Mouse (Mus musculus): ENCODE data around the gene Gm21976. TPM values are rescaled to one million over a fixed set of nuclear protein-coding genes. Genes with fewer than 3 reads are reported as not detected.

Gm21976 gene
- polyA plus RNA-seq, 1 experiment, result not detected

DNA sequence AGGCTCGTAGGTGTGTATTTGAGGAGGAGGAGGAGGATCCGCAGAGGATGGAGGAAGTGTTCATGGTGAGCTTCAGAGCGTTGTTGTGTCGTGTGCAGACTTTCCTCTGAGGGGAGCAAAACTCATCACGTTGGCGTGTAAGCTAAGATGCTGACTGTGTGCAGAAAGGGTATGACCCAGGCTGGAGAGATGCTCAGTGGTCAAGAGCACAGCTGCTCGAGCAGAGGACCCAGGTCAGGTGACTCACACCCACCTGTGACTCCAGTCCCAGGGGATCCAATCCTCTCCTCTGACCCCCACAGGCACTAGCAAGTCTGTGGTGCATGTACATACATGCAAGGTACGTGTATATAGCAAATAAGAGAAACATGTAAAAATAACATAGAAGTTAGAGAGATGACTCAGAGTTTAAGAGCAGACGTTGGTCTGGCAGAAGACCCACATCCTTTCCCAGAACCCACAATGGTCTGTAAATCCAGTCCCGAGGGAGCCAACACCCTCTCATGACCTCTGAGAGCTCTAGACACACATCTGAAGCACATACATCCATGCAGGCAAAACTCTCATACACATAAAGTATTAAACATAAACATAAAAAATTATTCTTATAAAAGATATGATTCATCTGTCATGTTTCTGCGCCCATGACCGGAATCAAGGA lies 1.4 kb downstream of the Gm21976 start:
- Histone ChIP-seq H3K27ac (ENCODE audit: control insufficient read depth, insufficient read depth, low read depth, low read length, poor library complexity) (no peak overlapping the region), H3K4me3 (replicated peaks; ENCODE audit: control insufficient read depth, low read depth, low read length) (no peak overlapping the region), H3K4me1 (ENCODE audit: control insufficient read depth, insufficient read depth, low read length) (no peaks in the 10 kb centered on the region)
- WGBS, result 55% methylated on average over 12 of the region's 12 CpGs
- TF ChIP-seq POLR2A (IDR thresholded peaks at IDR 0.05; ENCODE audit: borderline replicate concordance, control insufficient read depth, low read depth, low read length) (no peak), CTCF (IDR thresholded peaks at IDR 0.05; ENCODE audit: control insufficient read depth, insufficient read depth, low read length) (no peak)

DNA sequence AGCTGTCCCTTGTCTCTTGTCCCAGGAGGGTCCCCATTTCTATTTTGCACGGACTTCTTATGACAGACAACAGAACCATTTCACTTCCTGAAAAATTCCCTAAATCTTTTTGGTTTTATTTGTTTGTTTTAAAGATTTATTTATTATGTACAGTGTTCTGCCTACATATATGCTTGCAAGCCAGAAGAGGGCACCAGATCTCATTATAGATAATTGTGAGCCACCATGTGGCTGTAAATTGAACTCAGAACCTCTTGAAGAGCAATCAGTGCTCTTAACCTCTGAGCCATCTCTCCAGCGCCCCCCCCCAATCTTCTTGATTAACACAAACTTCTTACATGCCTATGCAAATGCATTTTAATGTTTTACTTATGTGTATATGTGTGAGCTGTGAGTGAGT lies 11.0 kb downstream of the Gm21976 start:
- TF ChIP-seq CTCF (IDR thresholded peaks at IDR 0.05; ENCODE audit: control insufficient read depth, insufficient read depth, low read length) (no peak), POLR2A (IDR thresholded peaks at IDR 0.05; ENCODE audit: borderline replicate concordance, control insufficient read depth, low read depth, low read length) (no peak)
- 37% methylated on average over 2 of the region's 2 CpGs for WGBS
- no peak overlapping the region for H3K4me3 ChIP-seq (replicated peaks; ENCODE audit: control insufficient read depth, low read depth, low read length)
- H3K27ac ChIP-seq (ENCODE audit: control insufficient read depth, insufficient read depth, low read depth, low read length, poor library complexity), result no peak overlapping the region
- H3K4me1 ChIP-seq (ENCODE audit: control insufficient read depth, insufficient read depth, low read length), result no peaks in the 10 kb centered on the region

DNA sequence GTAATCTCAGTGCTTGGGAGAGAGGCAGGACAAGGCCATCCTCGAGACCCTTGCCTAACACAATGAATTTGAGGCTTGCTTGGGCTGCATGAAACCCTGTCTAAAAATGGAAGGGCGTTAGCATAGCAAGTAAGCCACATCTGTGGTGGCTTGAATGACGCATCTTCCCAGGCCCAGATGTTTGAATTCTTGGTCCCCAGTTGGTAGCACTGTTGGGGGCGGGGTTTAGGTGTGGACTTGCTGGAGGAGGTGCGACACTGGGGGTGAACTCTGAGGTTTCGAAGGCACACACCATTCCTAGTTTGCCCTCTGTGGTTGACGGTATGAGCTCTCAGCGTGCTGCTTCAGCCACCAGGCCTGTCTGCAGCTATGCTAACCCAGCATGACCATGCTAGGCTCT lies 12.0 kb downstream of the Gm21976 start:
- WGBS, result 81% methylated on average over 8 of the region's 8 CpGs
- Histone ChIP-seq H3K4me3 (replicated peaks; ENCODE audit: control insufficient read depth, low read depth, low read length) (no peak overlapping the region), H3K4me1 (ENCODE audit: control insufficient read depth, insufficient read depth, low read length) (no peaks in the 10 kb centered on the region), H3K27ac (ENCODE audit: control insufficient read depth, insufficient read depth, low read depth, low read length, poor library complexity) (no peak overlapping the region)
- TF ChIP-seq CTCF (IDR thresholded peaks at IDR 0.05; ENCODE audit: control insufficient read depth, insufficient read depth, low read length), result no peak
- TF ChIP-seq POLR2A (IDR thresholded peaks at IDR 0.05; ENCODE audit: borderline replicate concordance, control insufficient read depth, low read depth, low read length), result no peak

DNA sequence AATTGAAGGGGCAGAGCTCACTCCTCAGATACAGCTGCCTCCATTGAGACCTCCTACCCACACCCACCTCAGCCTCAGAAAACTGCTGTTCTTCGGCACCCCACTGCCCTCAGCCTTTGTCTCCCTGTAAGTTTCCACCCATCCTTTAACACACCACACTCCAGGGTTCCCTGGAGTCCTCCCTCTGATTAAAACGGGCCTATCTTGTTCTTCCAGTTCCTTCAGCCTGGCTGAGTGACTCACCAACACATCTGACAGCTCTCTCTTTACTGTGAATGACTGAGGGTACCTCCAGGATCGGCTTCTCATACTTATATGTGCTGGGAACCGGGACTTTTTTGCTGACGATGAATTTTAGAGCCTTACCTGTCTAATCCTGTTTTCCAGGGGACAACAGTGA lies 16.4 kb downstream of the Gm21976 start:
- Histone ChIP-seq H3K4me1 (ENCODE audit: control insufficient read depth, insufficient read depth, low read length) (no peaks in the 10 kb centered on the region), H3K4me3 (replicated peaks; ENCODE audit: control insufficient read depth, low read depth, low read length) (no peak overlapping the region), H3K27ac (ENCODE audit: control insufficient read depth, insufficient read depth, low read depth, low read length, poor library complexity) (no peak overlapping the region)
- 59% methylated on average over 5 of the region's 5 CpGs for WGBS
- TF ChIP-seq CTCF (IDR thresholded peaks at IDR 0.05; ENCODE audit: control insufficient read depth, insufficient read depth, low read length) (no peak), POLR2A (IDR thresholded peaks at IDR 0.05; ENCODE audit: borderline replicate concordance, control insufficient read depth, low read depth, low read length) (no peak)

DNA sequence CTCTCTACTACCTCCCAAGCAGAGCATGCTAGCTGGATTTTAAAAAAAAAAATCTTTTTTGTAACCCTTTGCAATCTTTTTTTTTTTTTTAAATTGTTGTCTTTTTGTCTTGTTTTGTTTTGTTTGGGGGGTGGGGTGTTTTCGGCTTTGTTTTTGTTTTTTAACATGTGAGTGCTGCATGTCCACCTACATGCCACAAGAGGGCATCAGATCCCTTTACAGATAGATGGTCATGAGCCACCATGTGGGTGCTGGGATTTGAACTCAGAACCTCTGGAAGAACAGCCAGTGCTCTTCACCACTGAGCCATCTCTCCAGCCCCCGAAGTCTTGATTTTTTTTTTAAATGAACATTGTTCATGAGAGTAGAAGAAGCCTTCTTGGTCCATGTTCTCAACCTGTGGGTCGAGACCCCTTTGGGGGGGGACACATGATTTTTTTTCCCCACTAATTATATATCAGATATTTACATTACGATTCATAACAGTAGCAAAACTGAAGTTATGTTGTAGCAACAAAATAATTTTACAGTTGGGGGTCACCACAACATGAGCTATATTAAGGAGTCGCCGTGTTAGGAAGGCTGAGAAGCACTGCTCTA lies 18.3 kb downstream of the Gm21976 start:
- 86% methylated on average over 6 of the region's 6 CpGs for WGBS
- Histone ChIP-seq H3K4me1 (ENCODE audit: control insufficient read depth, insufficient read depth, low read length) (no peaks in the 10 kb centered on the region), H3K4me3 (replicated peaks; ENCODE audit: control insufficient read depth, low read depth, low read length) (no peak overlapping the region), H3K27ac (ENCODE audit: control insufficient read depth, insufficient read depth, low read depth, low read length, poor library complexity) (no peak overlapping the region)
- TF ChIP-seq CTCF (IDR thresholded peaks at IDR 0.05; ENCODE audit: control insufficient read depth, insufficient read depth, low read length) (no peak), POLR2A (IDR thresholded peaks at IDR 0.05; ENCODE audit: borderline replicate concordance, control insufficient read depth, low read depth, low read length) (no peak)

DNA sequence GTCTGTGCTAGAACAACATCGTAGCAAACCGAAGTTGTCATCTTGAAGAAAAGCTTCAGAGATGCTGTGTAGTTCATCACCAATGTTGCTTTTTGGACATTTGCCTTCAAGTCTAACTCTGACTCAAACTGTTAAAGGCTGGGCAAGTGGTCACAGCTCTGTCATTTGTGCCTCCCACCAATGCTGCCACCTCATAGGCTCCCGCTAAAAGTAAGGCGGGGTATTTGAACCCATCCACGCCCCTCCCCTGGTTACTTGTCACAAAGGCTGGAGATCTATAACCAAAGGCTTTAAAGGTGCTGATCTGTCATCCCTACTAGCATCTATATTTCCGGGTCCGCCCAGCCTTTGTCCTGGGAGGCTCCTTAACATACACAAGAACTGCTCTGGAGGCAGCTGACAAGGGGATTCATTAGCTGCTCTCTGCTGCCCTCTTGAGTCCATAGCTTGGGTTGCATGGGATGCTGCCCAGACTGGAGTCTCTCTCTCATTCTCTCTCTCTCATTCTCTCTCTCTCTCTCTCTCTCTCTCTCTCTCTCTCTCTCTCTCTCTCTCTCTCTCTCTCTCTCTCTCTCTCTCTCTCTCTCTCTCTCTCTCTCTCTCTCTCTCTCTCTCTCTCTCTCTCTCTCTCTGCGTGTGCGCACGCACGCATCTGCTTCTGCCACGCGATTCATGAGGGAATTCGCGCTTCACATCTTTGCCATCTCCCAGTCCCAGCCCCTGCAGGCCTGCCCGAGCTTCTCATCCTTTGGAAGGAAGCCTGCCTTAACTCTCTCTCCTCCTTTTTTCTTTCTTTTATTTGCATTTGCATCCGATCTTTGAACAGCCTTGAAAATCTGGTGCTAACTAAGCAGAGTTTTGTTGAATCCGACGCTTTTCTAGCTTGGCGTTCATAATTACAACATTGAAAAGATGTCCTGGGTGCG lies 19.4 kb downstream of the Gm21976 start:
- Histone ChIP-seq H3K27ac (ENCODE audit: control insufficient read depth, insufficient read depth, low read depth, low read length, poor library complexity) (no peak overlapping the region), H3K4me3 (replicated peaks; ENCODE audit: control insufficient read depth, low read depth, low read length) (no peak overlapping the region), H3K4me1 (ENCODE audit: control insufficient read depth, insufficient read depth, low read length) (no peaks in the 10 kb centered on the region)
- TF ChIP-seq POLR2A (IDR thresholded peaks at IDR 0.05; ENCODE audit: borderline replicate concordance, control insufficient read depth, low read depth, low read length) (no peak), CTCF (IDR thresholded peaks at IDR 0.05; ENCODE audit: control insufficient read depth, insufficient read depth, low read length) (peak; percentile 82)
- WGBS, result 55% methylated on average over 21 of the region's 21 CpGs

DNA sequence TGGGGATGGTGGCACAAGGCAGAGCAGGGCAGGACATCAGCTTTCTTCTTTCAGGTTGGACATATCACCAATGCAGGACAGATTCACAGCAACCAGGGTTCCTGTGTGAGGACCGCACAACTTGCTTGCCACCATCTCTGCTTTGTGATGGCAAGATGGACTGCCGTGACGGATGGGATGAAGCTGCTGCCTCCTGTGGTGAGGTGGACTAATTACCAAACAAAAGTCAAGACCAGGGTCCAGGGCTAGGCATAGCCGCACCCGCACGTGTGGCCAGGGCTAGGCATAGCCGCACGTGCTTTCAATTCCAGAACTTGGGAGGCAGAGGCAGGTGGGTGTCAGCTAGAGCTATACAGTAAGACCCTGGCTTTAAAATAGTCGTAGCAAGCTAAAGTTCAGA lies 25.6 kb downstream of the Gm21976 start:
- no peak overlapping the region for H3K27ac ChIP-seq (ENCODE audit: control insufficient read depth, insufficient read depth, low read depth, low read length, poor library complexity)
- 91% methylated on average over 9 of the region's 9 CpGs for WGBS
- no peaks in the 10 kb centered on the region for H3K4me1 ChIP-seq (ENCODE audit: control insufficient read depth, insufficient read depth, low read length)
- no peak overlapping the region for H3K4me3 ChIP-seq (replicated peaks; ENCODE audit: control insufficient read depth, low read depth, low read length)
- TF ChIP-seq CTCF (IDR thresholded peaks at IDR 0.05; ENCODE audit: control insufficient read depth, insufficient read depth, low read length) (no peak), POLR2A (IDR thresholded peaks at IDR 0.05; ENCODE audit: borderline replicate concordance, control insufficient read depth, low read depth, low read length) (no peak)

DNA sequence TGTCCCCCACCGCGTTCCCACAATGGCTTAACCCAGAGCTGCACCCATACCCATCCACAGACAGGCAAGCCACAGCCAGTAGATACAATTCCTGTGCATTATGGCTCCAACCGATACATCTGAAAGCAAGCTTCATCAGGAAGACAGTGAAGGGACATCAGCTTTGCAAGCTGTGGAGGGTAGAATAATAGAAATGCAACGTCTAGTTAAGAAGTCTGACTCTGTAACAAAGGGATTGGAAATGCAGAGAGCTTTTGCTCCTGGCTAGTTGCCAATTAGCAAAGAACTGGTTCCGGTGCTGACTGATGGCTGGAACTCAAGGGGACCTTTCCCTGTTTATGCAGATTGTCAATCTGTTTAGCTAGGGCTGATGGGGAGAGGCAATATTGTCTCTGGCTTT lies 26.7 kb downstream of the Gm21976 start:
- Histone ChIP-seq H3K4me1 (ENCODE audit: control insufficient read depth, insufficient read depth, low read length) (no peaks in the 10 kb centered on the region), H3K4me3 (replicated peaks; ENCODE audit: control insufficient read depth, low read depth, low read length) (no peak overlapping the region), H3K27ac (ENCODE audit: control insufficient read depth, insufficient read depth, low read depth, low read length, poor library complexity) (no peak overlapping the region)
- 69% methylated on average over 5 of the region's 5 CpGs for whole genome bisulfite sequencing
- no peak for TF ChIP-seq POLR2A (IDR thresholded peaks at IDR 0.05; ENCODE audit: borderline replicate concordance, control insufficient read depth, low read depth, low read length)
- TF ChIP-seq CTCF (IDR thresholded peaks at IDR 0.05; ENCODE audit: control insufficient read depth, insufficient read depth, low read length), result no peak

Data from bone marrow, adult 2 months (tissue).